Mouse (Mus musculus) right cerebral cortex, postnatal 36 days (tissue): ENCODE results near the gene Ywhab.

Experiments
- DNase-seq, 2 experiments: peaks; one replicate each; pipeline ENCODE4 v3.0.0; 2022; ENCODE audit warnings: low spot score in 2 of 2, mixed read lengths in 1 of 2

Gene Ywhab

DNA sequence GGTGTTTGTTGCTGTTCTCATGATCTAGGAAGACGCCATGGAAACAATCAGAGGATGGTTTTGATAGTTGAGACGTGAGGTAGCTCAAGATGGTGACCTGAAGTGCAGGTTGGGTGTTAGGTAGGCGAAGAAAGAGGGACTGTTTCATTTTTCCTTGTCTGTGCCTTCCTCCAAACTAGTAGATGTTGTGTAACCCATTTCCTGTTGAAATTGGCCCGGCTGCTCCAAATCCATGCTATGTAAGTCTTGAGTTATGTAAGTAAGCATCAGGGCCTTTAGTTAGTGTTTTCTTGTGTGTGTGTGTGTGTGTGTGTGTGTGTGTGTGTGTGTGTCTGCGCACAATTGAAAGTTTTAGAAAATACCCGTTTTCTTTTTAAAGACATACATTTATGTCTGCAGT lies 14.5 kb downstream of the Ywhab start:
- no peak for DNase-seq

- DNase-seq = no peak
These were observed 15.7 kb downstream of the Ywhab start for GRCm38 (mm10) chr2:164010496-164010895.

DNA sequence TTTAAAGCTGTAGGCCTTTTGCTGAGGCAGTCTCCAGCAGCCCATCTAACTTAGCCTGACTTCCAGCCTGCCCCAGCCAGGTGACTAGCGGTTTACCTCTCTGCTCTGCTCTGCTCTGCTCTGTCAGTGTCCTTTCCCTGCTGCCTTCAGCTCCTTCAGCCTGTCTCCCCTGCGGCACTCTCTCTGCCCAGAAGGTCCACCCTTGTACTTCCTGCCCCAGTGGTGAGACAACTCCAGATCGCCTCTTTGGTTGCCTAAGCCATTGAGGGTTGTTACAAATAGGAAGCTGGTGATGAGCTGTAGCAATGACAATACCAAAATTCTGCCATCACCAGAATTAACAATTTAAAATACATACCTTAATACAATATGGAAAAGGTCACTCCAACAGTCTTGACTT lies 16.2 kb downstream of the Ywhab start:
- no peak for DNase-seq

- no peak for DNase-seq
These were observed 20.5 kb downstream of the Ywhab start for GRCm38 (mm10) chr2:164015304-164015703.

GRCm38 (mm10) chr2:164018910-164019309 lies 24.1 kb downstream of the Ywhab start:
- DNase-seq = no peak

GRCm38 (mm10) chr2:164019943-164020342 lies 25.2 kb downstream of the Ywhab start:
- DNase-seq = no peak

DNA sequence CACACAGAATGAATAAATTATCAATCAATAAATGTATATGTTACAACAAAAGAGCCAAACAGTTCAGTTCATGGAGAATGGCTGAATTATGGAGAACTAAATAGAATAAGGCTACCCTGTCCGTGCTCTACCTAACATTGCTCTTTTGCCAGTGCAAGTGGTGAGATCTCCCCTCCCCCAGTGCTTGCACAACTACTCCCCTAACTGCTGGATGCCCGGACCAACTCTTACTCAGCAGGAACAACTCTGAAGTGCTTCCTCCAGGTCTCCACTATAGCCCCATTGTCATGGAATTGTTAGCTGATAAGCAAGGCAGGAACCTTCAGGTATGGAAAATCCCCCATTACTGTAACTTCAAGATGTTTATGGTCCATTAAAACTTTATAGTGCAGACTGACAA lies 27.3 kb downstream of the Ywhab start:
- no peak for DNase-seq

- no peak for DNase-seq
These were observed 30.4 kb downstream of the Ywhab start, which contains the start of gene Pabpc1l for GRCm38 (mm10) chr2:164025150-164025549. Gene Pabpc1l (plus strand): TSS chr2:164025450.

GRCm38 (mm10) chr2:164031147-164031546 lies 36.4 kb downstream of the Ywhab start:
- DNase-seq = no peak

GRCm38 (mm10) chr2:164032973-164033372 lies 38.2 kb downstream of the Ywhab start:
- no peak for DNase-seq

DNA sequence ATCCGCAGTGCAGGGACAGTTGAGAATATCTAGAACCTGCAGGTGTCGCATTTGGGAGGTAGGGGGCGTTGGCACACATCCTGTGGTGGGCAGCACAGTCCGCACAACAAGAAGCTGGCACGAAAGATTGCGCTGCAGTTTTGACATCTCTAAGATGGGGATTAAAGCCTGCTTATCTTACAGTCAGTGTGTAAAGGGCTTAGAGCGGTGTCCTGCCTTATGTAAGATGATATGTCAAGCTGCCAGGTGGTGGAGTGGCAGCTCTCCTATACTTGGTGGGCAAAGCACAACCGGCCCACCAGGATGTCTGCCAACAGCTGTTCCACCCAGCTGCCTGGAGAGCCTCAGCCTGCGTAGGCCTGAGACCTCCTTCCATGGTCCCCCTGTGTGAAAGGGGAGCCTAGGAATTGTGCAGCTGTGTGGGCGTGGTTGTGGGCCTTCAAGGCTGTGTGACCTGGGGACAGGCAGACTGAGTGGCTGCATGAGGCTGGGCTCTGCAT lies 41.8 kb downstream of the Ywhab start:
- DNase-seq = no peak

DNA sequence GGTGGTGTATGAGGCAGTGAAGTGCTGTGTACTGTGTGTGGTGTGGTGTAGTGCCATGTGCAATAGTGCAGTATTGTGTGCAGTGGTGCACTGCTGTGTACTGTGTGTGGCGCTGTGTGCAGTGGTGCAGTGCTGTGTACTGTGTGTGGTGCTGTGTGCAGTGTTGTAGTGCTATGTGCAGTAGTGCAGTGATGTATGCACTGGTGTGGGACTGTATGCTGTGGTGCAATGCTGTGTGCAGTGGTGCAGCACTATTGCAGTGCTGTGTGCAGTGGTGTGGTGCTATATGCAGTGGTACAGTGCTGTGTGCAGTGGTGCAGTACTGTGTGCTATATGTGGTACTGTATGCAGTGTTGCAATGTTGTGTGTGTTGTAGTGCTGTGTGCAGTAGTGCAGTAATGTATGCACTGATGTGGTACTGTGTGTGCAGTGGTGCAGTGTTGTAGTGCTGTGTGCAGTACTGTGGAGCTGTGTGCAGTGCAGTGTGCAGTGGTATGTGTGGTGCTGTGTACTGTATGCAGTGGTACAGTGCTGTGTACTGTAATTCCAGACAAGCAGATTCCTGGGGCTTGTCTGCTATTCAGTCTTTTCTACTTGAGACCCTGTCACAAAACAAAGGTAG lies 43.8 kb downstream of the Ywhab start:
- DNase-seq = no peak

- DNase-seq = no peak
These were observed 46.2 kb downstream of the Ywhab start for GRCm38 (mm10) chr2:164040949-164041348.

DNA sequence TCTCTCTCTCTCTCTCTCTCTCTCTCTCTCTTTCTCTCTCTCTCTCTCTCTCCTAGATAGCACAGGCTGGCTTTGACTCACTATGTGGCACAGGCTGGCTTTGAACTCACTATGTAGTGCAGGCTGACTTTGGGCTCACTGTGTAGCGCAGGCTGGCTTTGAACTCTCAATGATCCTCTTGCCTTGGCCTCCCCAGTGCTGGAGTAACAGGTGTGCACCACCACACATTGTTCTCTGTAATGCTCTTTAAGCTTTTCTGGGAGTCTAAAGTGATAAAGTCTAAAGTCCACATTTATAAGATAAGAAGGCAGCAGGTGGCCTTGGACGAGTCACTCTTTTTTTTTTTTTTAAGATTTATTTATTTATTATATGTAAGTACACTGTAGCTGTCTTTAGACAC lies 46.8 kb downstream of the Ywhab start:
- DNase-seq = no peak

- DNase-seq = no peak
These were observed 52.5 kb downstream of the Ywhab start for GRCm38 (mm10) chr2:164047197-164047690.

GRCm38 (mm10) chr2:164053767-164054166 lies 59.0 kb downstream of the Ywhab start:
- DNase-seq = no peak

DNA sequence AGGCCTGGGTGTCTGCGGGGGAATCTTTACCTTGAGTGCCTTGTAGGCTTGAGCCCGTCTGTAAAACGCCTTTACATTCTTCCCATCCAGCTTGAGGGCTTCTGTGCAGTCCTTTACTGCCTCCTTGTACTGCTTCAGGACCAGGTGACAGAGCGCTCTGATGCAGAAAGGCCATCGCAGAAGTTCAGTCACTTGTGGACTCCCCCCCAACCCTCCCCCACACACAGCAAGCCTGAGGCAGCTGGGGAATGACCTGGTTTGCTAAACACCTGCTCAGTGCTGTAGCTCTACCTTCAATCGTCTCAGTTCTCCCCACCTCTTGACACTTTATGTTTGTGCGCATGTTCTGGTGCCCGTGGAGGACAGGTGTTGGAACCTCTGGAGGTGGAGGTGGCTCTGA lies 59.9 kb downstream of the Ywhab start:
- no peak for DNase-seq

DNA sequence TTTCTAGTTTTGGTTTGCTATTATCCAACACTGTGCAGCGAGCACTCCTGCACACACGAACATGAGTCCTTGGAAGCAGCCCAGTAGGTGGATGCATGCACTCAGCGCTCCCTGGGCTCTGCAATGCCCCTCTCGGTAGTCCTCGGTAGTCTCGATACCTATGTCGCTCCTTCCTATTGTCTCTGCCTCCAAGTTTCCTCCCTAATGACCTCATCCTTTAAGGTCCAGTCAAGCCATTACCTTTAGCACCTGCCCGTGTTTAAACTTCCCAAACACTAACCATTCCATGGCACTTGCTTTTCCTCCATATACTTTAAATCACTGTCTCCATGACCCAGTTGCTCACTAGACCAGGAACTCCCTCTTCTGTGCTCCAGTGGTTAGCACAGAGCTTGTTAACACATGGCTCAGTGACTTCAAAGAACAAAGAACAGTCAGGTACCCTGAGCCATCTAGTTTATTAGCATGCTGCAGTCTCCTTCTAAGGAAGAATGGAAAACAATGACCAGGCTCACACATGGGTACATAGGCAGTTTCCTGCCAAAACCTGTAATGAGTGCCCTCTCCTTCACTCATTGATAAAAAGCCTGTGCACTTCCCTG lies 65.0 kb downstream of the Ywhab start:
- DNase-seq = no peak
